Mouse (Mus musculus) erythroblast, embryonic 14.5 days (primary cell): ENCODE results near the gene Ifitm2.
"Not testable (repeated sequence)": the region's sequence is repeated elsewhere in the genome, so short reads cannot be mapped to it uniquely, and the experiment has no call there.

Experiments used
- GATA1 ChIP-seq: IDR thresholded peaks from 2 replicates; pipeline ENCODE4 v1.6.1; 2012; ENCODE audit warnings: low read length, inconsistent platforms, mixed read lengths
- TAL1 ChIP-seq: IDR thresholded peaks from 3 replicates; pipeline ENCODE4 v1.6.1; 2012; ENCODE audit warnings: low read length, inconsistent platforms, mixed read lengths

DNA sequence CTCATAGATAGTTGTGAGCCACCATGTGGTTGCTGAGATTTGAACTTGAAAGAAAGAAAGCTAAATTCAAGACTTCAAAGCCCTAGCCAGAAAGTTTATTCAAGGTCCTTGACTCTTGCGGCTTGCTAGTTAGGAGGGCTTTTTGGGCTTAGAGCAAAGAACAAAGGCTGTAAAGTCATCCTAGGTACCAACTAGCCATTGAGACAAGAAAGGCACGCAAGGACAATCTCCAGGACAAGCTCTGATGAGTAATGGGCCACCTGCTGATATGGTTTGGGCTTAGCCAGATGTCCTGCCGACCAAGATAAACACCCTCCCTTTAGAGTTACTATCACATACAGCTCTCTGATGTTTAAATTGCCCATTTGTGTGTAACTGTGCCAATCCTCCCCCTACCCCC, 12.9 kb upstream of the Ifitm2 start:
- not testable (repeated sequence) for TF ChIP-seq TAL1, GATA1
